Mouse (Mus musculus) heart, embryonic 14.5 days (tissue): ENCODE measurements around the gene Ebf1. TPM values are rescaled to one million over a fixed set of nuclear protein-coding genes. Genes with fewer than 3 reads are reported as not detected.

Experiments used
- ATAC-seq: fragments of 200-750 bp; cut with Nextera tagmentation; 2 replicates; pipeline ENCODE4 v1.8.0; 2017; ENCODE audit warnings: low read depth, moderate TSS enrichment; ENCODE audit not compliant: insufficient number of reproducible peaks, insufficient read depth, low FRiP score
- H3K27ac ChIP-seq, 2 experiments: fragments of 200-500 bp in 1 of 2; fragments of 300-500 bp in 1 of 2; sonication (generic) in 1 of 2; replicated peaks in 1 of 2; 2 replicates each; pipeline ENCODE4 v1.5.1; 2012 to 2014; ENCODE audit warnings: low read depth in 2 of 2, low read length in 2 of 2, control low read depth in 1 of 2, mild to moderate bottlenecking in 1 of 2, mixed read lengths in 1 of 2; ENCODE audit not compliant: control insufficient read depth in 1 of 2, insufficient read depth in 1 of 2
- H3K27me3 ChIP-seq: fragments of 300-500 bp; sonication (generic); 2 replicates; pipeline ENCODE4 v1.6.1; 2014; ENCODE audit warnings: mild to moderate bottlenecking, low read length, control low read depth; ENCODE audit not compliant: control insufficient read depth, insufficient read depth
- H3K36me3 ChIP-seq: fragments of 300-500 bp; sonication (generic); 2 replicates; pipeline ENCODE4 v1.6.1; 2014; ENCODE audit warnings: mild to moderate bottlenecking, control low read depth, low read length, mixed read lengths; ENCODE audit not compliant: control insufficient read depth, insufficient read depth
- H3K4me1 ChIP-seq, 2 experiments: fragments of 200-500 bp in 1 of 2; fragments of 300-500 bp in 1 of 2; sonication (generic) in 1 of 2; 2 replicates each; pipeline ENCODE4 v1.6.1; 2012 to 2014; ENCODE audit warnings: low read length in 2 of 2, control low read depth in 1 of 2, mixed read lengths in 1 of 2; ENCODE audit not compliant: control insufficient read depth in 2 of 2, insufficient read depth in 2 of 2
- H3K4me2 ChIP-seq: fragments of 300-500 bp; sonication (generic); 2 replicates; pipeline ENCODE4 v1.6.1; 2014; ENCODE audit warnings: mild to moderate bottlenecking, low read length
- H3K4me3 ChIP-seq, 2 experiments: fragments of 200-500 bp in 1 of 2; fragments of 300-500 bp in 1 of 2; sonication (generic) in 1 of 2; 2 replicates each; pipeline ENCODE4 v1.5.1; 2012 to 2014; ENCODE audit warnings: low read length in 2 of 2, mild to moderate bottlenecking in 2 of 2, control low read depth in 1 of 2, low read depth in 1 of 2, moderate library complexity in 1 of 2; ENCODE audit not compliant: control insufficient read depth in 1 of 2, insufficient read depth in 1 of 2
- H3K9ac ChIP-seq: fragments of 300-500 bp; sonication (generic); 2 replicates; pipeline ENCODE4 v1.6.1; 2014; ENCODE audit warnings: mild to moderate bottlenecking, low read length
- H3K9me3 ChIP-seq: fragments of 300-500 bp; sonication (generic); 2 replicates; pipeline ENCODE4 v1.6.1; 2016; ENCODE audit warnings: low read length, control low read depth; ENCODE audit not compliant: control insufficient read depth
- WGBS: fragments of 180-500 bp; shearing (Covaris S2); extraction: QIAGEN DNeasy Blood & Tissue Kit; methylation state at CpG from one replicate; pipeline ENCODE4 v1.1.7; 2014; 5-methylcytosine and 5-hydroxymethylcytosine counted together
- polyA plus RNA-seq: library from polyadenylated mRNA; unstranded; fragments of >200 nt; fragmentation: Nextera tagmentation; extraction: Ambion mirVana; gene quantifications from 2 replicates; pipeline ENCODE4 v1.2.1, GENCODE M21; 2014

Ebf1 gene
- polyA plus RNA-seq, 1 experiment from 2014 or later: 17.0 TPM

DNA sequence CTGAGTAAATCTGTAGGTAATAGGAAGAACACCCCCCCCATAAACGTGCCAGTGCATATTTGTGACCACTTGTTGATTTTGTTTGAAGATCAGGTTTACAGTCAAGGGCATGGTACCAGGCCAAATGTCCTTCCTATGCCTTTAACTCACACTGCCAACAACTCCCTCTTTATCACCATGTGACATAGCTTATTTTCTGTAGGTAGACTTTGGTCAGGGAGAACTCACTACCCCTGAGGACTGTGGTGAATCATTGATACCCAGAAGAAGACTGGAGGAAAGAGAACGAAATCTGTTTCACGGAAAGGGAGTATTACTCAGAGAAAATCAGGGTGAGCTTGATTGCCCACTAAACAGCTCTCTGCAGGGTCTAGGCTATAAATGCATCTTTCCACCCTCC, 267.2 kb downstream of the Ebf1 start:
- H3K4me1 ChIP-seq: no peaks in the 10 kb centered on the region
- H3K4me2 ChIP-seq: no peak overlapping the region
- H3K9me3 ChIP-seq: no peaks in the 10 kb centered on the region
- WGBS: 63% methylated on average over 3 of the region's 3 CpGs
- H3K36me3 ChIP-seq: 0 out of 2 replicates have a peak, but pooled peaks cover 3% of the 10 kb centered on the region
- H3K27me3 ChIP-seq: no peaks in the 10 kb centered on the region
- H3K27ac ChIP-seq: no peak overlapping the region
- ATAC-seq: no peak
- no peak overlapping the region for H3K9ac ChIP-seq
- H3K4me3 ChIP-seq: no peak overlapping the region

GRCm38 (mm10) chr11:44886897-44887296, 269.8 kb downstream of the Ebf1 start:
- Histone ChIP-seq H3K4me3 (no peak overlapping the region), H3K9ac (no peak overlapping the region), H3K27ac (no peak overlapping the region), H3K4me1 (no peaks in the 10 kb centered on the region), H3K27me3 (no peaks in the 10 kb centered on the region), H3K4me2 (no peak overlapping the region), H3K9me3 (no peaks in the 10 kb centered on the region), H3K36me3 (0 out of 2 replicates have a peak, but pooled peaks cover 3% of the 10 kb centered on the region)
- WGBS: 92% methylated on average over 2 of the region's 2 CpGs
- no peak for ATAC-seq

DNA sequence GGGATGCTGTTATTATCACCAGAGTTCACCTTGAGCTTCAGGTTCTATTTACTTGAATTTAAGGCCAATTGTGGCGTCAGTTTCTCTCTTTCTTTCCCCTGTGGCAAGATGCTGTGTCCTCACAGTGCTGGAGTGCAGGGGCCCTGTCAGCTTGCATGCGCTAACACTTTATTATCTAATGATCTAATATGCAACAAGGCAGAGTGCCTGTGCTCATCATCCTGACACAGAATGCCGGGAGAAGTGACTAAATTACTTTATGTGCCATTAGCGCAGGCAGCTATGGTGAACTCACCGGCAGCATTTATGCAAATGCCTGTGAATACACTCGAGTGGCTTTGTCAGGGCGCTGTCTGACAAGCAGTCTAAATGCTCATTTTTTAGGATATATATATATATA, 270.6 kb downstream of the Ebf1 start:
- H3K4me3 ChIP-seq: no peak overlapping the region

DNA sequence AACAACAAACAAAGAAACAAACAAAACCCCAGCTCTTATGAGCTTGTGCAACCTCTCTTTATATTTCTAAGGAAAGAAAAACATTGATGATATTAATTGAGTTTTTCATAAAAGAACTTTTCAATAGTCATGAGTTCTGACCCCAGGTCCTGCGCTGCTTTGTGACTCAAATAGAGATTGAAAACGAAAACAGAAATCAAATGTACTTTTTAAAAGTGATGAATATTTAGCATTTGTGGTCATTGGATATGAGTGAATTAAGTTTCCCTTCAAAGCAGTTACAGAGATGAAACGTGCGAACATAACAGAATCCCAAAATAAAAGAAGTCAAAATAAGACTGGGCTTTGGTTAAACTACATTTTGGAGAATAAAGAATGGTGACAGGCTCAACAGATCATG, 271.3 kb downstream of the Ebf1 start:
- Histone ChIP-seq H3K4me1 (peaks cover 0 to 5% of the 10 kb centered on the region in 2 experiments; a peak in 1 of 4 replicates), H3K27ac (no peak overlapping the region), H3K4me3 (no peak overlapping the region), H3K36me3 (0 out of 2 replicates have a peak, but pooled peaks cover 3% of the 10 kb centered on the region), H3K4me2 (no peak overlapping the region), H3K27me3 (no peaks in the 10 kb centered on the region), H3K9me3 (no peaks in the 10 kb centered on the region), H3K9ac (no peak overlapping the region)
- WGBS: 89% methylated on average over 4 of the region's 4 CpGs
- ATAC-seq: no peak

More for the DNA sequence above, 270.6 kb downstream of the Ebf1 start:
- no peak overlapping the region for H3K9ac ChIP-seq
- WGBS: 90% methylated on average over 7 of the region's 7 CpGs
- H3K27ac ChIP-seq: no peak overlapping the region
- no peaks in the 10 kb centered on the region for H3K27me3 ChIP-seq
- 0 out of 2 replicates have a peak, but pooled peaks cover 3% of the 10 kb centered on the region for H3K36me3 ChIP-seq
- H3K4me1 ChIP-seq: no peaks in the 10 kb centered on the region; a peak in 1 of 4 replicates
- no peaks in the 10 kb centered on the region for H3K9me3 ChIP-seq
- no peak overlapping the region for H3K4me2 ChIP-seq
- ATAC-seq: no peak

DNA sequence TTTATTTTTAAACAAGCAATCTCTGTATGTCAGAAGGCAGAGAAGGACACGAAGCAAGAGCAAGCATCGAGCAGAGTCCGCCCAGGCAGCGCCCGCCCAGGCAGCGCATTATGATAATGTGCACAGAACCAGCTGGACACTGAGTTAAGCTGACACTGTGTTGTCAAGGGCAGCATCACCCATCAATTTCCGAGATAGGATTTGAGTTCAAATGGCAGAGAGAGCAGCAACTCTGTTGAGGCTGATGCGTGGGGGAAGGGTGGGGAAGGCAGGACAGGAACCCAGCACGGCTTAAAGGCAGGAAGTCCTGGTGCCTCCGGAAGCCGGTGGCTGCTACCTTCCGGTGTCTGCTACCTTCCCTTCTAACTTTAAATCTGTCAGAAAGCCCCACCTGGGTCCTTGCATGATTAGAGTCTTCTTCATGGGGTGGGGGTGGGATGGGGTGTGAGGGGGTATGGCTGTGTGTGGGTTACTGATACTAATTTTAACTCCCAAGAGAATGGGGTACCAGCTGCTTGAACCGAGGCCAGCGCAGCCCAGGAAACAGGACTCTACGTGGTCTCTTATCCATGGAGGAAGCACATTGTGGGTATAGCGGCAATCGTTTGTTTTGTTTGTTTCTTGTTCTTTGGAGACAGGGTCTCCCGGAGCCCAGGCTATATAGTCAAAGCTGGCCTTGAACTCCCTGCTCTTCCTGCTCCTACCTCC, 275.9 kb downstream of the Ebf1 start:
- no peaks in the 10 kb centered on the region for H3K27me3 ChIP-seq
- peaks cover 2 to 7% of the 10 kb centered on the region in 2 experiments; a peak in 2 of 4 replicates for H3K4me1 ChIP-seq
- no peak overlapping the region for H3K9ac ChIP-seq
- H3K4me3 ChIP-seq: no peak overlapping the region
- no peaks in the 10 kb centered on the region for H3K9me3 ChIP-seq
- H3K27ac ChIP-seq: 0 out of 4 replicates have a peak overlapping the region, but pooled peaks of 1 of the 2 experiments have one; percentile 2
- WGBS: 58% methylated on average over 18 of the region's 18 CpGs
- peak overlapping the region; percentile 26; the same call in 1 of the 2 replicates for H3K4me2 ChIP-seq
- H3K36me3 ChIP-seq: no peaks in the 10 kb centered on the region
- no peak for ATAC-seq

GRCm38 (mm10) chr11:44893986-44894385, 276.9 kb downstream of the Ebf1 start:
- H3K4me1 ChIP-seq: peaks cover 2 to 7% of the 10 kb centered on the region in 2 experiments; a peak in 2 of 4 replicates
- H3K9me3 ChIP-seq: no peaks in the 10 kb centered on the region
- H3K27ac ChIP-seq: no peak overlapping the region
- no peaks in the 10 kb centered on the region for H3K36me3 ChIP-seq
- no peak overlapping the region for H3K4me3 ChIP-seq
- no peak overlapping the region for H3K9ac ChIP-seq
- no peaks in the 10 kb centered on the region for H3K27me3 ChIP-seq
- ATAC-seq: no peak
- H3K4me2 ChIP-seq: no peak overlapping the region

GRCm38 (mm10) chr11:44894798-44895197, 277.7 kb downstream of the Ebf1 start:
- H3K36me3 ChIP-seq: no peaks in the 10 kb centered on the region
- no peak overlapping the region for H3K4me3 ChIP-seq
- no peak overlapping the region for H3K4me2 ChIP-seq
- H3K4me1 ChIP-seq: peaks cover 2 to 7% of the 10 kb centered on the region in 2 experiments; a peak in 2 of 4 replicates
- WGBS: 88% methylated on average over 4 of the region's 4 CpGs
- no peak overlapping the region for H3K9ac ChIP-seq
- H3K27ac ChIP-seq: no peak overlapping the region
- no peaks in the 10 kb centered on the region for H3K27me3 ChIP-seq
- no peak for ATAC-seq
- H3K9me3 ChIP-seq: no peaks in the 10 kb centered on the region
